Mouse (Mus musculus) adrenal gland (tissue): Measurements from ENCODE around the gene Pros1.

ENCODE experiments used
- microRNA-seq, 2 experiments: library from miRNA; unstranded; fragments of <30 nt; microRNA quantifications; one replicate each; pipeline ENCODE4; 2019

The Pros1 gene

Small RNAs within 50 kb of the gene (microRNA-seq; reads per million reads assigned to microRNA genes)
- gene Gm25986, result 0 reads per million in 2 experiments
